Mouse (Mus musculus): ENCODE results near the gene Lemd2.
A peak's percentile ranks its signal among the peaks of the same experiment; 100 is the strongest.
"Not testable (repeated sequence)": the region's sequence is repeated elsewhere in the genome, so short reads cannot be mapped to it uniquely, and the experiment has no call there.

Lemd2 gene

GRCm38 (mm10) chr17:27204075-27204909 lies at the start of gene Lemd2:
Gene Lemd2, minus strand, starts transcription at chr17:27204469.
- peak; percentile 84 for DNase-seq (ENCODE audit: low read depth, low spot score)

GRCm38 (mm10) chr17:27251150-27251549 lies 46.9 kb upstream of the Lemd2 start:
- DNase-seq (ENCODE audit: low read depth, low spot score): no peak

GRCm38 (mm10) chr17:27250461-27250860 lies 46.2 kb upstream of the Lemd2 start:
- no peak for DNase-seq (ENCODE audit: low read depth, low spot score)

DNA sequence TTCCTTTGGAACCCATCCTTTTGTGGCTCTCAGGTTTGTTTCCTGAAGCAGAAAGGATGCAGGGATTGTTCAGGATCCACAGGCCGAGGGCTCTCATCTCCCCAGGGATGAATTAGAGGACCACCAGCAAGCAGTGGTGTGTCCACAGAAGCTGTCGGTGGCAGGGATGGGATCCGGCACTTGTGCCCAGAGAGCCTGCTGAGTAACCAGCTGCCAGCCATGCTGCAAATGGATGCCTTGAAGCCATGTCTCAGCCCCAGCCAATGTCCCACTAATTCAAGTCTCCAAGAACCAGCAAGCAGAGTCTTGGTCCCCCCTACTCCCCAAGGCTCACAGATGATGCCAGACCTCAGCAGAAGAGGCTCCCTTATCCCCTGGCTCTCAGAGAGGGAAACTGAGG lies 44.8 kb upstream of the Lemd2 start:
- no peak for DNase-seq (ENCODE audit: low read depth, low spot score)

DNA sequence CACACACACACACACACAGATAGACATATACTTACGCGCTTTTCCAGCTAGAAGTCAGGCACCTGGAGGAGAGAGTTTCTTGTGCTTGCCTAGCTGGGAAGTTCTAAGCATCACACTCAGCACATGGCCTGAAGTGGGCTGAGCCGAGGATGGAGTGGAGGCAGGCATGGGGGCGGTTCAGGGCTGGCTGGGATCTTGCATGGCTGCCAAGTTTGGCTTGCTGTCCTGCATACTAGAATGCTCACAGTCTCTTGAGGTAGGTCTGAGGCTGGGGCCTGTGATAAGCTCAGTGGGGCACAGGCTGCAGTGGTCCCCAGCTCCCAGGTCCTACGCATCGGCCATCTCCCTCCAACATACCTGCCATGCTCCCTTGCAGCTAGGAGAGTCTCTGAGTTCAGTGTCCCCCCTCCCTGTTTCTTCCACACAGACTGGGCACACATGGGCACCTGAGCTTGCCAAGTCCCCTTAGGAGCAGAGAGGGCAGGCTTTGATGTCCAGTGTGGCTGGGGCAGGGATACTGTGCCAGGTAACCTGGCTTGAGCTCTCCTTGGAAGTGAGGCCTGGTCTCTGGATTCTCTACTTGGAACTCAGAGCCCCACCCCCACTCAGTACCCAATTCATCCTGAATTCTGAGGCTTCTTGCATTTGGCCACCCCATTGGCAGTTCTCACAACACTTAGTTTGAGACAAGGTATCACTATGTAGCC lies 43.6 kb upstream of the Lemd2 start:
- no peak for DNase-seq (ENCODE audit: low read depth, low spot score)

- no peak for DNase-seq (ENCODE audit: low read depth, low spot score)
Observed at GRCm38 (mm10) chr17:27245851-27246381, 41.6 kb upstream of the Lemd2 start.

DNA sequence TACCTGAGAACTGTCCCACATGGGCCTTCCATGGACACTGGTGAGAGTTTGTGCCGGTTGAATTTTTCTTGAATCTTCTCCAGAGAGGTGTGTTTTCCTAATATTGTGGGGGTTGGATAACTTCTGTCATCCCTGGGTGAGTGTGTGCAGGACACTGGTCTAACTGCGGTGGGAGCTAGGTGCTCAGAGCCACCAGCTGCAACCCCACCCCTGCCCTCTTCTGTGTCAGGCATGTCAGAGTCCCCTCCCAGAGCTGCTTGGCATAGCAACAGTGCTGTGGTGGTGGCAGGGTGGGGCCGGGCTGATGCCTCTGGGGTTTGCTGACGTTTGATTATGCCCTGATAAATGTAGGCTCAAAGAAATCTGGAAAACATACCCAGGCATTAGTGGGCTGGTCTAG lies 40.6 kb upstream of the Lemd2 start:
- DNase-seq (ENCODE audit: low read depth, low spot score): no peak

- no peak for DNase-seq (ENCODE audit: low read depth, low spot score)
Observed at GRCm38 (mm10) chr17:27242194-27243189, 38.2 kb upstream of the Lemd2 start.

DNA sequence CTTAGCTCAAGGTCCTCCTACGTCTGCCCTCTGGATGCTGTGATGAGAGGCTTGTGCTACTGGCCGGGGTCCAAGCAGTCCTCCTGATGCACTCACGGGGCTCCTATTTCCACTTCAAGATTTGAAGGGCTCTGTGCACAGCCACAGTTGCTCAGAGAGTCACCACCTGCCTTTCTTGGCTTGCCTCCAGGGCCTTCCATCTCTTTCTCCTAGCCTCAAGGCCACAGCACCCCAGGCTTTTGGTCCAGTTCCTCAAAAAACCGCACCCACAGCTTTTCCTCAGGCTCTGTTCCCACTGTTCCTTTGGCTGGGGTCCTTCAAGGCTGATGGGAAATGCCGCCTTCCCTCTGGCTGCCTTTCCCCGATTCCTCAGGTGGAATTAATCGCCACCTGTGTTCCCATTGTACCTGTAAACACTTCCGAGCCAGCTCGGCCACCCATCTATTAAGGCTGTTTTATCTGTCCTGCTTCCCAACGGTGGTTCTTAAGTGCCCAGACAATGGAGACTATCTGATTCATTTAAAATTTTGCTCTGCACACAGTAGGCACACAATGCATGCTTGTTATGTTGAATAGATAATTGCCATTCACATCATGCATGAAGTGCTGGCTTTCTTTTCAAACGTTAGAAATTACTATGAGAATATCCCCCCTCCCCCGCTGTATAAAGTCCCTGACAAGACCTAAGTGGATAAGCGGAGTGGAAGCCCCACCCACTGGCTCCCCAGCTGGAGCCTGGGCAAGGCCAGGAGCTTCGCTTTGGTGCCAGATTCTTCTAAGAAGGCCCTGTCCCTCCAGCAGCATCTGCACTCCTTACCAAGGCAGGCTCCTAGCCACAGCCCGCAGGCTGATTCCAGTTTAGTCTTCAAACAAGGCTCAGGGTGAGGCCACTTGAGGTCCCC lies 36.5 kb upstream of the Lemd2 start:
- no peak for DNase-seq (ENCODE audit: low read depth, low spot score)

DNA sequence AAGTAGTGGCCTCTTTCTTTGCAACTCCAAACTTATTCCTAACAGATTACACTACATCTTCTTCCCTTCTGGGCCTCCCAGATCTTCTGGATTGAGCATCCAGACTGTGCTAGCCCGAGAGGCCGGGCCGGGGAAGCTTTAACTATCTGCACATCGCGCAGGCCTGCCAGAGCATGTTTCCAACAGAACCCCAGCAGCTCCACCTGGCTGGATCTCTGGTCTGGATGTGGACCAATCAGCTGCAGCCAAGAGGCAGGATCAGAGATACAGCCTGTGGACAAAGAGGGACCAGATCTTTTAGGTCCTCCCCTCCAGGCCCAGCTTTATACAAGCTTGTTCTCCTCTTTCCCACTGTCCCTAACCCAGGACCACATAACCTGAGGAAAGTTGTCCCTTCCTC lies 35.7 kb upstream of the Lemd2 start:
- DNase-seq (ENCODE audit: low read depth, low spot score): no peak

GRCm38 (mm10) chr17:27238637-27239036 lies 34.4 kb upstream of the Lemd2 start:
- DNase-seq (ENCODE audit: low read depth, low spot score): no peak

DNA sequence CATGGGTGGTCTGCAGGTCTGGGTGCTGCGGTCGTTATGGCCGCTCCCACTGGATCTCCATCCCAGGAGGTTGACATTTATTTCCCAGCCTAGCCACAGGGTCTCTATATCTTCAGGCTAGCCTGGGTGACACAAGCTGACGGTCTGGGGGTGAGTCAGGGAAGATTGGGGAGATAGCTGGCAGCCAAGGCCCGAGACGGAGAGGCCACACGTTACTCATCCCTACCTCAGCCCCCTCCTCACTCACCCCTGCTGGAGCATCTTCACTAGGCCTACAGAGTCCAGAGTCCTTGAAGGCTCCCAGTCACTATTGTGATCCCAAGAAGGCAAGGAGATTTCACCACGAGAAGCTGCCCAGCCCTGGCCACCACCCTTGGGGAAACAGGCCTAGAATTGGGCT lies 33.5 kb upstream of the Lemd2 start:
- DNase-seq (ENCODE audit: low read depth, low spot score): no peak

DNA sequence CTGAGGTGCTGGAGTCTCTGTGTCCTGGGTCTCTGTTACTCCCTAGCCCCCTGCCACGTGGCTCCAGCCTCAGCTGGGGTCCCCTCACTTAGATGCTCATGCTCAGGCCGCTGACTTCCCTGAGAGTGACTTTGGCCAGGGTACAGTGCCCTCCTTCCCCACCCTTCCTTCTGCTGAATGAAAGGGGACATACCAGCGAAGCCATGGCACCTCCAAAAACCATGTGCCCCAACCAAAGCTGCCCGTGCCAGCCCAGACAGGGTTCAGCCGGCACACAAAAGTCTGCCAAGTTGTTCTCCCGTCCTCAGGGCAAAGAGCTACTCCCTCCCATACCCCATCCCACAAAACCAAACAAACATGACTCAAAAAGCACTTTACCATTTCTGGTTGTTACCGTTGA lies 29.0 kb upstream of the Lemd2 start:
- no peak for DNase-seq (ENCODE audit: low read depth, low spot score)

- no peak for DNase-seq (ENCODE audit: low read depth, low spot score)
Observed at GRCm38 (mm10) chr17:27232176-27232575, 27.9 kb upstream of the Lemd2 start.

DNA sequence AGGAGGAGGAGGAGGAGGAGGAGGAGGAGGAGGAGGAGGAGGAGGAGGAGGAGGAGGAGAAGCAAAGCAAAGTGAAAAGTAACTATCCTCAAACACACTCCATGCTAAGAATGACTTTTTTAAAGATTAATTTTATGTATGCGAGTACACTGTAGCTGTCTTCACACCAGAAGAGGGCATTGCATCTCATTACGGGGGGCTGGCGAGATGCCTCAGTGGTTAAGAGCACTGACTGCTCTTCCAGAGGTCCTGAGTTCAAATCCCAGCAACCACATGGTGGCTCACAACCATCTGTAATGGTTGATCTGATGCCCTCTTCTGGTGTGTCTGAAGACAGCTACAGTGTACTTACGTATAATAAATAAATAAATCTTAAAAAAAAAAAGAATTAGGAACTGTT lies 27.3 kb upstream of the Lemd2 start:
- DNase-seq (ENCODE audit: low read depth, low spot score): not testable (repeated sequence)

DNA sequence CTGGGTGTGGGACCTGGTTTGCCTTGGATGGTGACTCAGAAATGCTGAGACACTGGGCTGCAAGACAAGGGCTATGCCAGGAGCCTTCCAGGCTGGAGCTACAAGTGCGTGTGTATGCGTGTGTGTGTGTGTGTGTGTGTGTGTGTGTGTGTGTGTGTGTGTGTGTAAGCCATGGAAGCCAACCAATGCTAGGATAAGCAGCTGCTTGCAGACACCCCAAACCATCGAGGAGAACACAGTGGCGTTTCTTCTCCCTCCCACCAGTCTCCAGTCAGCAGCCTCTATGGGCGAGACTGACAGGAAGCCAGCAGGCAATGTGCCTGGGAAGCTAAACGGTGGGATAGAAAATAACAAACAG lies 26.9 kb upstream of the Lemd2 start:
- no peak for DNase-seq (ENCODE audit: low read depth, low spot score)

GRCm38 (mm10) chr17:27230455-27231145 lies 26.3 kb upstream of the Lemd2 start:
- no peak for DNase-seq (ENCODE audit: low read depth, low spot score)

DNA sequence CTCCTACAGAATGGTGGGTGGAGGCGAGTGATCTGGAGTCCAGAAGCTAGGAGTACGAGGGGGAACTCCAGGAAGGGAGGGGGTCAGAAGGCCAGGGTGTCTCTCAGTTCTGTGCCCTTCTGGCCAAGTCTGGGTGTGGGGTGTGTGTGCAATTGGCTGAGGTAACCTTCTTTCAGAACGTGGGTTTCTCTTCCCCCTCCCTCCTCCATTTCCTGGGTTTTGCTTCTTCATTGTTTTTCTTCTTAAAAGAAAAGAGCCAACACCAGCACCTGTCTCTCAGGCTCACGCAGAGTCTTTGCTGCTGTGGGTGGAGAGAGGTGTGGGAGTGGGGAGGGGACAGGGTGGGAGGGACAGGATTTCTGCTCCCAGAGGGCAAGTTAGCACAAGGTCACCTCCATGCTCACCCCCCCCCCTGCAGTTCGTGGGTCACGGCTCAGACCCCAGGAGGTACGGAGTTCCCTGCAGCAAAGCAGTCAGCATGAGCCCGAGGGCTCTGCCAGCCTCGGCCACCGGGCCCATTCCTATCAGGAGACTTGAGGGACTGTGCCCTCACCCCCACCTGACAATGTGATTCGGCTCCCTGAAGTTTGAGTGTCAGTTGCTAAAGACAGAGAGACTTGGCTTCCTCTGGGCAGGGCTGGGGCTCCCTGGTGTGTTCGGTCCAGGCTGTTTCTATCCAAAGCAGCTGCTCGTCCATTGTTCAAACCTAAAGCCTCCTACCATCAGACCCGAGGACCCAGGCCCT lies 25.6 kb upstream of the Lemd2 start:
- no peak for DNase-seq (ENCODE audit: low read depth, low spot score)

DNA sequence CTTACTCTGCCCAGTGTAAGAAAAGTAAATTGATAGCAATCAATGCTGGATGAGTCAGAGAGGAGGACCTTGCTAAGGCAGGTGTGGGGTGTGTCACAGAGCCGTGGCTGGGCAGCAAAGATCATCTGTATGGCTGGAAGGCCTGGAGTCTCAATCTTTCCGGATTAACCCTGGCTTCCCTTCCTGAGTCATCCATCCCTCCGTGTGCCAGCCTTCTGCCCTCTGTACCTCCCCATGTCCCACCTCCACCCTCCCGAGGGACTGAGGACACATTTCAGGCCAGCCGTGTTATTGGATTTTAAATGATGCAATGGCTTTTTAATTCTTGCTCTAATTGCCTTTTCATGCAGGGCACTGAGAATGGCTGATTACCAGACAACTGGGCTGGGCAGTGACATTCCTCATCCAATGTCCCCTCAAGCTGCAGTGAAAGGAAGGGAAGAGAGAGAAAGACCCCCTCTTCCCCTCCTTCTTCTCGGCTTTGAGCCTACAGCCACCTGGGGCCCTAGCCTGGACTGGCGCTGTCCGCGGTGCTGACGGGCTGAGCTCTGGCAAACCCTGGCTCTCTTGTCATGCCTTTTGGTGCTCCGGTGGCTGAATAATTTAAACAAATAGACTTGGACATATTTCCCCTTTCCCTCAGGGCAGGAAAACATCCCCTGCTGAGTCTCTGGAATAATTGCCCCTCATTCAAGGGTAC lies 24.1 kb upstream of the Lemd2 start:
- no peak for DNase-seq (ENCODE audit: low read depth, low spot score)
